Mouse (Mus musculus) liver, embryonic 14.5 days (tissue): Measurements from ENCODE around the gene Ccdc87.

Source experiments
- CTCF ChIP-seq: IDR thresholded peaks from 2 replicates; pipeline ENCODE4 v1.5.1; 2016; ENCODE audit warnings: antibody characterized with exemption, low read depth, control low read depth
- EP300 ChIP-seq: IDR thresholded peaks from 2 replicates; pipeline ENCODE4 v1.6.1; 2016; ENCODE audit warnings: antibody characterized with exemption, low read depth

GRCm38 (mm10) chr19:4833977-4834376, 5.2 kb upstream of the Ccdc87 start:
- TF ChIP-seq CTCF = no peak
- no peak for TF ChIP-seq EP300
